Mouse (Mus musculus) midbrain, embryonic 13.5 days (tissue): ENCODE data around the gene Amer2. TPM values are rescaled to one million over a fixed set of nuclear protein-coding genes. Genes with fewer than 3 reads are reported as not detected.
A peak's percentile ranks its signal among the peaks of the same experiment; 100 is the strongest.
"Not testable (repeated sequence)": the region's sequence is repeated elsewhere in the genome, so short reads cannot be mapped to it uniquely, and the experiment has no call there.

ENCODE experiments used
- ATAC-seq: fragments of 200-750 bp; cut with Nextera tagmentation; 2 replicates; pipeline ENCODE4 v1.8.0; 2017; ENCODE audit warnings: mild to moderate bottlenecking, moderate TSS enrichment, moderate library complexity
- H3K27ac ChIP-seq: fragments of 300-500 bp; sonication (generic); 2 replicates; pipeline ENCODE4 v1.5.1; 2015; ENCODE audit warnings: inconsistent platforms, mild to moderate bottlenecking, moderate library complexity
- H3K27me3 ChIP-seq: fragments of 300-500 bp; sonication (generic); 2 replicates; pipeline ENCODE4 v1.6.1; 2015; ENCODE audit warnings: mild to moderate bottlenecking, inconsistent platforms
- H3K36me3 ChIP-seq: fragments of 300-500 bp; sonication (generic); 2 replicates; pipeline ENCODE4 v1.6.1; 2015; ENCODE audit warnings: mild to moderate bottlenecking, inconsistent platforms
- H3K4me1 ChIP-seq: fragments of 300-500 bp; sonication (generic); replicated peaks from 2 replicates; pipeline ENCODE4 v1.6.1; 2015; ENCODE audit warnings: inconsistent platforms
- H3K4me2 ChIP-seq: fragments of 300-500 bp; sonication (generic); replicated peaks from 2 replicates; pipeline ENCODE4 v1.6.1; 2015; ENCODE audit warnings: moderate library complexity, mild to moderate bottlenecking, inconsistent platforms
- H3K4me3 ChIP-seq: fragments of 300-500 bp; sonication (generic); replicated peaks from 2 replicates; pipeline ENCODE4 v1.5.1; 2015; ENCODE audit warnings: mild to moderate bottlenecking, inconsistent platforms
- H3K9ac ChIP-seq: fragments of 300-500 bp; sonication (generic); replicated peaks from 2 replicates; pipeline ENCODE4 v1.6.1; 2015; ENCODE audit warnings: mild to moderate bottlenecking, inconsistent platforms
- H3K9me3 ChIP-seq: fragments of 300-500 bp; sonication (generic); 2 replicates; pipeline ENCODE4 v1.6.1; 2016; ENCODE audit warnings: mild to moderate bottlenecking, inconsistent platforms
- WGBS: fragments of 180-500 bp; shearing (Covaris S2); methylation state at CpG from one replicate; pipeline ENCODE4 v1.1.7; 2015; 5-methylcytosine and 5-hydroxymethylcytosine counted together
- polyA plus RNA-seq: library from polyadenylated mRNA; unstranded; fragments of >200 nt; fragmentation: Nextera tagmentation; extraction: Ambion mirVana; gene quantifications from 2 replicates; pipeline ENCODE4 v1.2.1, GENCODE M21; 2015

Gene Amer2
- 27.2 and 30.8 TPM in 2 replicates for polyA plus RNA-seq

DNA sequence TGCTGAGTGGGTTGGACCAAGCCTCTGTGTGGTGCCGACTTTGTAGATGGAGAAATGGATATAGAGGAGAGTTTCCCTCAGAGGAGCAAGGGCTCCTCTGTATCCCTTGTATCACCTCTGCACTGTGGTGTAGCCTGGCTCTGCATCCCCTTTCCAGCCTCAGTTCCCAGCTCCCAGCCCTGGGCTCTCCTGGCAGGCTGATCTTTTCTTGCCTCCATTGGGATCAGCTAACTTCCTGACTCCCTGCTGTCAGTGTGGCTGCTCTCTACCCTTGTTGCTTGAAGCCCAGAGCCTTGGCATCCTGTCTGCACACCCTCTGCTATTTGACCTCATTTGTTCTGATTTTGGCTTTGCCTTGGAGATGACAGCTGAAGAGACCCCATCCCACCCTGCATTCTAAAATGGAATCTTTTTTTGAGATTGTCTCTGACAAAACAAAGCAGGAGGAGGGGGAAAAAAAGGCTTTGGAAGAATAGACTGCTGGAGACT lies at the start of gene Amer2:
Amer2 (plus strand) TSS at position 439 of the 489 bp plus-strand sequence.
- H3K27ac ChIP-seq: no peak within 1 kb of the TSS
- H3K36me3 ChIP-seq: no peaks in the 10 kb centered on the region
- peaks cover 12% of the 10 kb centered on the region for H3K27me3 ChIP-seq
- no peak within 1 kb of the TSS for H3K9ac ChIP-seq
- WGBS: 76% methylated on average over 1 of the region's 1 CpGs
- H3K4me2 ChIP-seq: no peak within 1 kb of the TSS
- no peak within 1 kb of the TSS for H3K4me3 ChIP-seq
- peaks cover 25% of the 10 kb centered on the region for H3K4me1 ChIP-seq
- no peaks in the 10 kb centered on the region for H3K9me3 ChIP-seq
- ATAC-seq: no peak

GRCm38 (mm10) chr14:60340001-60340400 lies 33.1 kb upstream of the Amer2 start:
- 90% methylated on average over 5 of the region's 5 CpGs for WGBS
- not testable (repeated sequence) for H3K36me3 ChIP-seq, H3K27ac ChIP-seq, H3K4me1 ChIP-seq, H3K9me3 ChIP-seq, H3K9ac ChIP-seq, ATAC-seq, H3K4me2 ChIP-seq, H3K27me3 ChIP-seq, H3K4me3 ChIP-seq

- H3K4me3 ChIP-seq: no peak overlapping the region
- H3K36me3 ChIP-seq: no peaks in the 10 kb centered on the region
- H3K4me2 ChIP-seq: no peak overlapping the region
- no peaks in the 10 kb centered on the region for H3K9me3 ChIP-seq
- no peaks in the 10 kb centered on the region for H3K4me1 ChIP-seq
- WGBS: 84% methylated on average over 4 of the region's 4 CpGs
- no peak overlapping the region for H3K9ac ChIP-seq
- no peaks in the 10 kb centered on the region for H3K27me3 ChIP-seq
- ATAC-seq: no peak
- H3K27ac ChIP-seq: no peak overlapping the region
Measured at GRCm38 (mm10) chr14:60340570-60340969, 32.5 kb upstream of the Amer2 start.

- Histone ChIP-seq H3K9ac (no peak overlapping the region), H3K27me3 (no peaks in the 10 kb centered on the region), H3K4me1 (no peaks in the 10 kb centered on the region), H3K9me3 (no peaks in the 10 kb centered on the region), H3K36me3 (no peaks in the 10 kb centered on the region), H3K27ac (no peak overlapping the region), H3K4me3 (no peak overlapping the region), H3K4me2 (no peak overlapping the region)
- no peak for ATAC-seq
- 88% methylated on average over 6 of the region's 6 CpGs for WGBS
Measured at GRCm38 (mm10) chr14:60345326-60345876, 27.7 kb upstream of the Amer2 start.

DNA sequence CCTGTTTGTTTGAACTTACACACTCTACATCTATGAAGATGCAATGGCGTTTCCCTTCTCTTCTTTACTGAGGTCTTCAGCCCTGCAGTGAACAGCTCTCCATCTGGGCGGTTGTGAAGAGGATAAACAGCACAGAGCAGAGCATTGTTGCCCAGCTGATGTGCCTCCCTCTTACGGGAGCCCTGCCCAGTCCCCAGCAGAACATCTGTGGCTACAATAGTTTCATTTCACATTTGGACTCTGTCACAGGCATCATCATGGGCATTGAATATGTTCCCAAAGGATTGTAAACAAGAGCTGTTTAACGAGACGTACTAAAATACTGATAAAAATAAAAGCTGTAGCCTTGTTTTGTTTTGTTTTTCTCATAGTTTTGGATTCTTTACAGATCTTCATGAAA lies 14.7 kb upstream of the Amer2 start:
- Histone ChIP-seq H3K27me3 (no peaks in the 10 kb centered on the region), H3K4me2 (no peak overlapping the region), H3K9ac (no peak overlapping the region), H3K4me1 (peaks cover 24% of the 10 kb centered on the region), H3K9me3 (no peaks in the 10 kb centered on the region), H3K36me3 (no peaks in the 10 kb centered on the region), H3K4me3 (no peak overlapping the region), H3K27ac (no peak overlapping the region)
- 85% methylated on average over 5 of the region's 5 CpGs for WGBS
- ATAC-seq: no peak

GRCm38 (mm10) chr14:60361380-60362212 lies 11.5 kb upstream of the Amer2 start:
- no peak overlapping the region for H3K4me2 ChIP-seq
- H3K9me3 ChIP-seq: no peaks in the 10 kb centered on the region
- ATAC-seq: peak; percentile 62
- peaks cover 24% of the 10 kb centered on the region for H3K4me1 ChIP-seq
- H3K4me3 ChIP-seq: no peak overlapping the region
- peak overlapping the region; percentile 52 for H3K27ac ChIP-seq
- H3K27me3 ChIP-seq: no peaks in the 10 kb centered on the region
- H3K9ac ChIP-seq: no peak overlapping the region
- H3K36me3 ChIP-seq: no peaks in the 10 kb centered on the region
- 34% methylated on average over 9 of the region's 9 CpGs for WGBS

GRCm38 (mm10) chr14:60366729-60367128 lies 6.3 kb upstream of the Amer2 start:
- no peak overlapping the region for H3K4me2 ChIP-seq
- WGBS: 64% methylated on average over 1 of the region's 1 CpGs
- H3K36me3 ChIP-seq: no peaks in the 10 kb centered on the region
- H3K4me3 ChIP-seq: no peak overlapping the region
- no peaks in the 10 kb centered on the region for H3K9me3 ChIP-seq
- no peak overlapping the region for H3K27ac ChIP-seq
- H3K4me1 ChIP-seq: peaks cover 29% of the 10 kb centered on the region
- H3K9ac ChIP-seq: no peak overlapping the region
- no peak for ATAC-seq
- no peaks in the 10 kb centered on the region for H3K27me3 ChIP-seq

DNA sequence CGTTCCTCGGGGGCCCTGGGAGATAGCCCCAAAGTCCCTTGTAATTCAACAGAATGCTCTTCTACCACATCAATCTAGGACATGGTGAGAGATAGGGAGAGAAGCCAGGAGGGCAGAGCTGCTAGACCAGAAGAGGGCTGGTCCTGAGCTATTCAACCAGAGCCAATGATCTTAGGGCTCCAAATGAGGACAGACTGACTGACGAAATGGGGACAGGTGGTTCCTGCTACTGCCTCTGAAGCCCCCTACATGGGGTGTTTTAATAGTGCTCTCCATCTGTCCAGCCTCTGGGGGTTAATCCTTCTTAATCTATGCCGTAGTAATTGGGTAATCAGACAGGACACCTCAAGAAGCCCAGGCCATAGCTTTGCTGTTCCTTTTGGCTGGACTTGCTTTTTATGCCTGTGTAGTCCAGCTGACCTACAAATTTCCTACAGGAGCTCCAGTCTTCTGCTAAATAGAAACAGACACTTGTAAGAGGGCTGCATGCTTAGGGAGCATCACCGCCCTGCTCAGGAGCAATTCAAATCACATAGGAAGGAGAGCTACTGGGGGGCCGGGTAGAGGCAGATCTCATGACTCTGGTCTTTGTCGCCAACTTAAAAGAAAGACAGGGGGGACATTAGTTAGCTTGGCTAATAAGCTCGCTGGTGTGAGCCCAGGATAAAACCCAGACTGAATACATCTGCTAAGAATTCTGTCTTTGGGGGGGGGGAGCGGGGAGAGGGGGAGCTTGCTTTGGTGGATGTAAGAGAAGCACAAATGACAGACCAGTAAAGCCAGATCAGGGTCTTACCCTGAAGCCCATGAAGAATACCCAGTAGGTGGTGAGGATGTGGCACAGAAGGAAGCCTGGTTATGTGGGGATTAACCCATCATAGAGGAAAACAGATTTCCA lies 4.0 kb upstream of the Amer2 start:
- Histone ChIP-seq H3K4me3 (no peak overlapping the region), H3K27me3 (peaks cover 5% of the 10 kb centered on the region; the same call in 1 of the 2 replicates), H3K4me2 (no peak overlapping the region), H3K4me1 (peaks cover 17% of the 10 kb centered on the region), H3K27ac (peak overlapping the region; percentile 46), H3K9me3 (no peaks in the 10 kb centered on the region), H3K36me3 (no peaks in the 10 kb centered on the region), H3K9ac (no peak overlapping the region)
- ATAC-seq: peak; percentile 69
- WGBS: 30% methylated on average over 9 of the region's 9 CpGs

DNA sequence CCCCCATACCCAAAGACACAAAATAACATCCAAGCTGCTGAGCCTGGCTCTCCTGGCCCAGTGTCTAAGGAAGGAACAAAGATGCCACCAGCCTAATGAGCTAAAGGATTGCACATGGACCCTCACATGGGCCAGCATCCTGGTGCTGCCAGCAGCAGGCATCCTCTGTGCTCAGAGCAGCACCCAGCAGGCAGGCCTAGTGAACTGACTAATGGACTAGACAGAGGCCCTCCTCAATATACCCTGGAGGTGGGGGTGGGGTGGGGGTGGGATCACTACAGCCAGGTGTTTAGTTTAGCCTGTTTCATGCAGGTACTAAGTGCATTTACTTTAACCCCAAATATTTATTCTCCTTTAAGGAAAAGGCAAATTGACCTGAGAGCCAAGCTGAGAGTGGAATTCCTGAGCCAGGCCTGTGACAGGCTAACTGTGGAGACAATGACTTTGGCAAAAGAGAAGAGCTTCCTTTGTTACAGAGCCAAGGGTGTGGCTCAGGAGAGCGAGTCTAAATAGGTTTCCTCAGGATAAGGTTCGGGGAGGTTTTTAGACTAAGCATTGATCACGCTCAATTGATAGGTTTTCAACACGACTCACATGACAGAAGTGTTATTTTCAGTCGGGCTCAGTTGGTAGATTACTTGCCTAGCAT lies 3.3 kb upstream of the Amer2 start:
- no peak overlapping the region for H3K4me3 ChIP-seq
- 53% methylated on average over 5 of the region's 5 CpGs for WGBS
- peaks cover 17% of the 10 kb centered on the region for H3K4me1 ChIP-seq
- no peaks in the 10 kb centered on the region for H3K36me3 ChIP-seq
- no peaks in the 10 kb centered on the region for H3K9me3 ChIP-seq
- H3K27ac ChIP-seq: peak overlapping the region; percentile 32; the same call in 1 of the 2 replicates
- peaks cover 5% of the 10 kb centered on the region; the same call in 1 of the 2 replicates for H3K27me3 ChIP-seq
- H3K4me2 ChIP-seq: no peak overlapping the region
- no peak overlapping the region for H3K9ac ChIP-seq
- peak; percentile 51 for ATAC-seq

DNA sequence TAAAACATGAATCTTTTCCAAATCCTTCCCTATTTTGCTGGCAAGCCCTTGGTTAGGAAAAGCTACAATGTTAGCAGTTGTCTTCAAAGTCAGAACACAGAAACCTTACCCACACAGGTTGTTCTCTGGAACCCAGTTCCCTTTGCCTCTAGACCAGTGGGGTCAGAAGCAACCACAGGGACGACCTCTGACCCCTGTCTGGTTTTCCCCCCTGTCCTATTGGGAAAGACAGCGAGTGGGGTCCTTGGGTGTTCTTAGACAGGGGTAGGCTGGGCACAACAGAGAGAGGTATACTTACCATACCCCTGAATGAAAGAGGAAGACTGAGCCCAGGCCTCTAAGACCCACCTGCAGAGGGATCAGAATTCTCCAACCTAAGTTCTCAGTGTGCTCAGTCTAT lies 4.0 kb downstream of the Amer2 start:
- H3K27me3 ChIP-seq: peaks cover 12% of the 10 kb centered on the region
- 44% methylated on average over 2 of the region's 2 CpGs for WGBS
- ATAC-seq: peak; percentile 18
- peak overlapping the region; percentile 99 for H3K9ac ChIP-seq
- peak overlapping the region; percentile 93 for H3K4me3 ChIP-seq
- H3K27ac ChIP-seq: peak overlapping the region; percentile 96
- peaks cover 6% of the 10 kb centered on the region for H3K36me3 ChIP-seq
- H3K4me2 ChIP-seq: peak overlapping the region; percentile 89
- peaks cover 36% of the 10 kb centered on the region for H3K4me1 ChIP-seq
- H3K9me3 ChIP-seq: no peaks in the 10 kb centered on the region

DNA sequence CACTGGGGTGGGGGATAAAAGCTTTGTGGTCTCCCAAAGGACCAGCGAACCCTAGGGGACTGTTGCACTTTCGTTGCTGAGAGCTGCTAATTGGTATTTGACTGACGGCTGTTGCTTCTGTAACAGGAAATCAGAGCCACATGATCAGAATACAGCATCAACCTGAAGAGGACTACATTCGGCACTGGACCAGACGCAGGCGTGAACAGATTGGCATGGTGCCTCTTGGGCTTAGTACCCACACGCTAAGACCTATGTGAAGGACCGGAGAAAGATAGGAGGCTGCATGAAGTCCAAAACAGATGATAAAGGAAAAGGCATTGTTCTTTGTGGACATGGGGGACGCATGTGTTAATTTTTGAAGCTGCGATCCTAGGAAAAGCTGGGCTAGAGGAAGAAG lies 4.5 kb downstream of the Amer2 start:
- peak overlapping the region; percentile 89 for H3K4me2 ChIP-seq
- 9% methylated on average over 10 of the region's 10 CpGs for WGBS
- no peaks in the 10 kb centered on the region for H3K9me3 ChIP-seq
- peak overlapping the region; percentile 99 for H3K9ac ChIP-seq
- peaks cover 40% of the 10 kb centered on the region for H3K4me1 ChIP-seq
- H3K27ac ChIP-seq: peak overlapping the region; percentile 96
- peaks cover 6% of the 10 kb centered on the region for H3K36me3 ChIP-seq
- ATAC-seq: peak; percentile 67
- H3K4me3 ChIP-seq: peak overlapping the region; percentile 93
- H3K27me3 ChIP-seq: peaks cover 12% of the 10 kb centered on the region
